Mouse (Mus musculus) spleen, adult 2 months (tissue): Measurements from ENCODE around the gene Haao. TPM values are rescaled to one million over a fixed set of nuclear protein-coding genes. Genes with fewer than 3 reads are reported as not detected.

Experiments used
- DNase-seq, 2 experiments: peaks; one replicate each; pipeline versions ENCODE4 v3.0.0 to v3.0.0-alpha.2; 2012 to 2021; ENCODE audit warnings: low spot score in 2 of 2, low read depth in 1 of 2
- H3K27ac ChIP-seq: fragments of 200-500 bp; 2 replicates; pipeline ENCODE4 v1.5.1; 2012; ENCODE audit warnings: low read length, inconsistent platforms; ENCODE audit not compliant: insufficient read depth
- H3K27me3 ChIP-seq: fragments of 200-500 bp; 2 replicates; pipeline ENCODE4 v1.6.1; 2012; ENCODE audit warnings: mild to moderate bottlenecking, moderate library complexity, low read length, inconsistent platforms; ENCODE audit not compliant: control insufficient read depth, insufficient read depth
- H3K36me3 ChIP-seq: fragments of 200-500 bp; 2 replicates; pipeline ENCODE4 v1.6.1; 2012; ENCODE audit warnings: mild to moderate bottlenecking, low read length, inconsistent platforms; ENCODE audit not compliant: control insufficient read depth, insufficient read depth
- H3K4me1 ChIP-seq: fragments of 200-500 bp; 2 replicates; pipeline ENCODE4 v1.6.1; 2011; ENCODE audit warnings: inconsistent platforms; ENCODE audit not compliant: control insufficient read depth, insufficient read depth, insufficient read length
- H3K4me3 ChIP-seq: fragments of 200-500 bp; 2 replicates; pipeline ENCODE4 v1.5.1; 2011; ENCODE audit warnings: mild to moderate bottlenecking, inconsistent platforms; ENCODE audit not compliant: insufficient read depth, insufficient read length; ENCODE audit errors: extremely low read depth
- CTCF ChIP-seq: fragments of 200-500 bp; IDR thresholded peaks from 2 replicates; pipeline ENCODE4 v1.5.1; 2011; ENCODE audit warnings: mild to moderate bottlenecking, inconsistent platforms; ENCODE audit not compliant: insufficient read depth, insufficient read length, insufficient replicate concordance; ENCODE audit errors: extremely low read depth
- POLR2A ChIP-seq: fragments of 200-500 bp; IDR thresholded peaks from 2 replicates; pipeline ENCODE4 v1.6.1; 2011; ENCODE audit warnings: low read depth, low read length, inconsistent platforms
- whole genome bisulfite sequencing: fragments of 180-500 bp; shearing (Covaris S2); methylation state at CpG from one replicate; pipeline ENCODE4 v1.1.7; 2018; 5-methylcytosine and 5-hydroxymethylcytosine counted together
- polyA plus RNA-seq: library from polyadenylated mRNA; depleted of rRNA; stranded (reverse); fragments of >200 nt; gene quantifications from 2 replicates; pipeline ENCODE4 v1.2.3, GENCODE M21; 2012

Haao gene
- polyA plus RNA-seq, 1 experiment, result 98.5 TPM

DNA sequence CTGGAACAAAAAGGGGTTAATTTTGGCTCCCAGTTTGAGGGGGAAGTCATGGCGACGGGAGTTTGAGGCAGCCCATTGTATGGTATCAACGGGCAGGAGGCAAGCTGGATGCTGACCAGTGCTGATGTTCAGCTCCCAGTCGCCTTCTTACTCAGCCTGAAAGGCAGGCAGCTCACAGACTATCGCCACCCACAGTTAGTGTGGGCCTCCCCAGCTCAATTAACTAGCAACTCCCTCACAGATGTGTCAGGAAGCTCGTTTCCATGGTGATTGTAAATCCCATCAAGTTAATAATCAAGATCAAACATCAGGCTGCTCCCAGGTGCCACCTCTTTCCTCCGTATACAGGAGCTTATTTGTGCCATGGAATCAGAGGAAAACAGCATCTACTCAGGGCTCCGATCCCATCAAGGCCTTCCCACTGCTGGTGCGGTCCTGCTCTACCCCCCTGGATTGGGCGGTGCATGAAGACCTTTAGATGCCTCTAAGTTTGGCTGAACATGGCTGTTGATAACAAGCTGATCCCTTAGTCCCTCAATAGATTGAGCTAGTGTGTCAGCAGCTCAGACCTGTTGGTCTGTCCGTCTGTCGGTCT lies 1.4 kb upstream of the Haao start:
- H3K27me3 ChIP-seq, result no peaks in the 10 kb centered on the region
- TF ChIP-seq POLR2A (no peak), CTCF (no peak)
- H3K4me1 ChIP-seq, result peaks cover 52% of the 10 kb centered on the region
- WGBS, result 82% methylated on average over 12 of the region's 12 CpGs
- DNase-seq, result no peak
- peaks cover 2% of the 10 kb centered on the region; the same call in 1 of the 2 replicates for H3K36me3 ChIP-seq
- H3K4me3 ChIP-seq, result no peak overlapping the region
- H3K27ac ChIP-seq, result peak overlapping the region; percentile 79

DNA sequence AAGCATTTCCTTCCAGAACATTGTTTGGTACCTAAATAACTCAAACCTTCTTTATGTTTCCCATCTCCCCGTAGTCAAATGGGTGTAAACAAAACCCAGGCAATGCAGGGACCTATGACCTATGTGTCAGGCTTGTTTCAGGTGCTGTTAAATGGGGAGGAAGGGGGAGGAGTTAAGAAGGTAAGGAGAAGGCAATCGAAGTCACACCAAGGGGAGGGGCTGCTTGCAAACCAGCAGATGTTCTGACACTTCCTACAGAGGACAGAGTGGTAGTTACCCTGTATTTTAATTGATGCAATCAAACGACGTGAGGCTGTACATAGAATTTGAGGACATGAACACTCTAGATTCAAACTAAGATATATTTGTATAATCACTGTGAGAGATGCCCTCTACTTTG lies 719 bp upstream of the Haao start:
- H3K27ac ChIP-seq, result peak overlapping the region; percentile 98
- no peaks in the 10 kb centered on the region for H3K27me3 ChIP-seq
- peaks cover 2% of the 10 kb centered on the region; the same call in 1 of the 2 replicates for H3K36me3 ChIP-seq
- TF ChIP-seq POLR2A (0 out of 2 replicates have a peak, but pooled peaks have one; percentile 0), CTCF (no peak)
- WGBS, result 19% methylated on average over 4 of the region's 4 CpGs
- H3K4me1 ChIP-seq, result peaks cover 54% of the 10 kb centered on the region
- DNase-seq, result peak in 1 of 2 experiments; percentile 44
- H3K4me3 ChIP-seq, result no peak overlapping the region

DNA sequence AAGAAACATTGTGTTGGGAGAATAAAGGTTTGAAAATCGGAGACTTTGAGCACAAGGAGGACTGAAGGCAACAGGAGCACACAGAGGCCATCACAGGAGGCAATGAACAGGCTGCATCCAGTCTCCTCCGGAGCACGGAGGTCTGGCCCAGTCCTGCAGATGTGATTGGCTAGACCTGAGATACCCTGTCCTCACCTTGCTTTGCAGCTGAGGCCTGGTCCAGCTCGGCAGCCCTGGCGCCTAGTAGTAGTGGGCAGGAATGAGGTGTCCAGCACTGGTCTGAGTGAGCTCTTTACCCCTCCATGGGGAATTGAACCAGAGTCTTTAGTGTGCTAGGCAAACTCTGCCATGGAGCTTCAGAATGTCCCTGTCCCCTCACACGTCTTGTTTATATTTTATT lies 663 bp downstream of the Haao start:
- WGBS, result 30% methylated on average over 6 of the region's 6 CpGs

DNA sequence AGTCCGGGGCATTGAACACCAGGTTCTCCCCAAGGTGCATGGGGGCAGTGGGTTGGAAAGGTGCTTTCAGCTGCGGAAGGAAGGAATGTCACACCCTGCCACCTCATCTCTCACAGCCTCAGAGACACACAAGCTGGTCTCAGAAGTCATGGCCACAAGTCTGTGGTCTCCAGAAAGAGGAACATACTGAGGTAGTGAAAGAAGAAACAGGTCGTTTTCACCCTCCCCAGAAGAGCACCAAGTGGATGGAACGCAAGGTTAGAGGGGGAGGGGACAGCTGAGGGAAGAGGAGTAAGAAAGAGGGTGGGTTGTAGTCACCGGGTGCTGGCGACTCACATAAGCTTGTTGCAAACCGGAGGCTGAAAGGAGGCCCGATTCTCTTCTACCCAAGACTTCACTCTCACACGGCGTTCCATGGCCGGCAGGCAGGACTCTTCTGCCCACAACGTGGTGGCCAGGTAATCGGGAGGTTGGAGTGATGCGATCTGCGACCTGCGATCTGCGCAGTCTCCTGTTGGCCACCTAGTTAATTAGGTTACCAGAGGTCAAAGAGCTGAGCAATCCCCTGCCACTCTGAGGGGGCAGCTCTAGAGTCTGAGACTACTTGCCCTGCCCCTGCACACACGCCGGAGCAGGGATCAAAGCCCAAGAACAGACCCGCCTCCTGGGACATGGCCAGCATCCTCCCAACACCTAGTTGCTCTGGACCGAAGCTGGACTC lies 1.3 kb downstream of the Haao start:
- peak overlapping the region; percentile 98 for H3K27ac ChIP-seq
- 12% methylated on average over 21 of the region's 21 CpGs for WGBS
- no peak for TF ChIP-seq CTCF
- TF ChIP-seq POLR2A, result peak; percentile 91
- peak; percentile 81 to 89 for DNase-seq
- H3K4me1 ChIP-seq, result peaks cover 48% of the 10 kb centered on the region
- peaks cover 7% of the 10 kb centered on the region for H3K36me3 ChIP-seq
- peak overlapping the region; percentile 82 for H3K4me3 ChIP-seq
- no peaks in the 10 kb centered on the region for H3K27me3 ChIP-seq

More for the DNA sequence above, 663 bp downstream of the Haao start:
- peaks cover 53% of the 10 kb centered on the region for H3K4me1 ChIP-seq
- H3K36me3 ChIP-seq, result peaks cover 5% of the 10 kb centered on the region; the same call in 1 of the 2 replicates
- H3K27ac ChIP-seq, result peak overlapping the region; percentile 98
- peak in 1 of 2 experiments; percentile 33 for DNase-seq
- H3K4me3 ChIP-seq, result peak overlapping the region; percentile 82
- TF ChIP-seq CTCF (no peak), POLR2A (peak; percentile 23; the same call in 1 of the 2 replicates)
- H3K27me3 ChIP-seq, result no peaks in the 10 kb centered on the region

DNA sequence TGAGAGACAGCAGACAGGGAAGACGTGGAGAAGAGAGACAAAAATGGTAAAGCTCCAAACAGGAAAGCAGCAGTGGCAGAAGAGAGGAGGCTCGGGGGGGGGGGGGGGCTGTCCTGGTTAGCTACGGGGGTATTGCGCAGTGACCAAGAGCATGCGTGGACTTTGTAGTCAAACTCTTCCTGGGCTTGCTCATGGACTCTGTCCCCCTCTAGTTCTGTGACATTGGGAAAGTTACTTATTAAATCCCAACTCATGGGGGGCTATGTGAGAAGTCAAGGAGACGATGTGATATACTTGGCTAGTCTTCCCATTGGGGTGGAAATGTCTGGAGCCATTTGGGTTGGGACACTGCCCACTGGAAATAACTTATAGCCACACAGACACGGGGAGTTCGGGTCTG lies 2.2 kb downstream of the Haao start:
- Histone ChIP-seq H3K27me3 (no peaks in the 10 kb centered on the region), H3K4me3 (peak overlapping the region; percentile 34; the same call in 1 of the 2 replicates), H3K36me3 (peaks cover 7% of the 10 kb centered on the region), H3K27ac (peak overlapping the region; percentile 97), H3K4me1 (peaks cover 42% of the 10 kb centered on the region)
- no peak for DNase-seq
- WGBS, result 53% methylated on average over 8 of the region's 8 CpGs
- no peak for TF ChIP-seq CTCF
- no peak for TF ChIP-seq POLR2A

DNA sequence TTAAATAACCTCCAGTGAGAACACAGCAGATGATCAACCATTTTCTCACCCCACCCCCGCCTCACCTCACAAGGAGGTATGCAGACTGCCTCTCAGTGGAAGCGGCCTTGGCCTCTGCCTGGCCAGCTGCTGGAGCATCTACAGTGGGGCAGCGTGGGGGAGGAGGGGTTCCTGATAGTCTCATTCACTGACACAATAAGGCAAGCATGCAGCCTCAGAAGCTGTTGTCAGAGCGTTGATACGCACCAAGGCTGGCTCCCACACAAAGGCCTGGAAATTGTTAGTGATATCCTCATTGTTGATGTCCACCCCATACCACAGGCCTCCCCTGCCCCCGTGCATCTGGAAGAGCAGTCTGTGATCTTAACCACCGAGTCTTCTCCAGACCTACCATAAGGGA lies 4.0 kb downstream of the Haao start:
- Histone ChIP-seq H3K4me3 (no peak overlapping the region), H3K36me3 (peaks cover 7% of the 10 kb centered on the region), H3K4me1 (peaks cover 29% of the 10 kb centered on the region), H3K27me3 (no peaks in the 10 kb centered on the region), H3K27ac (no peak overlapping the region)
- WGBS, result 88% methylated on average over 7 of the region's 7 CpGs
- no peak for DNase-seq
- TF ChIP-seq POLR2A (no peak), CTCF (no peak)

DNA sequence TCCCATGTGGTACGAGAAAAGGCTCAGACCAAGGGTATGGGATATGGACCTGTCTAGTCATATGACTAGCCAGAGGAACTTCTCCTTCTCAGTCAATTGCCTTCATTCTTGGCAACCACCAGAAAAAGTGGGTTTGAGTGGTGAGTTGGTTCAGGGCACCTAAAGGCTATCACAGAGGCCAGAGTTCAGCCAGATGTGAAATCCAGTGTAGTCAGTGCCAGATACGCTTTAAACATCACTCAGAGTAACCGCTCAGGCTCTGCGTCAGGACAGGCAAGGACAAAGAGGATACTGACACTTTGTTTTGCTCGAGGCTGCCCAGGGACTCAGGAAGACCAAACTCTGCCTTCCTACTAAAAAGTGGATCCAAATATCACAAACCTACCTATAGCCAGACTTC lies 6.8 kb downstream of the Haao start:
- 92% methylated on average over 5 of the region's 5 CpGs for WGBS
- no peak overlapping the region for H3K4me3 ChIP-seq
- no peak for TF ChIP-seq POLR2A
- TF ChIP-seq CTCF, result no peak
- no peaks in the 10 kb centered on the region for H3K27me3 ChIP-seq
- no peak overlapping the region for H3K27ac ChIP-seq
- DNase-seq, result no peak
- peaks cover 21% of the 10 kb centered on the region for H3K4me1 ChIP-seq
- H3K36me3 ChIP-seq, result peaks cover 13% of the 10 kb centered on the region
